Mouse (Mus musculus): ENCODE measurements around the gene Spag5. TPM values are rescaled to one million over a fixed set of nuclear protein-coding genes. Genes with fewer than 3 reads are reported as not detected.
A peak's percentile ranks its signal among the peaks of the same experiment; 100 is the strongest.

The Spag5 gene
- polyA plus RNA-seq, 1 experiment from 2014 or later: 33.0 TPM

- 1% methylated on average over 41 of the region's 41 CpGs for WGBS (ENCODE audit: insufficient replicate concordance)
- Histone ChIP-seq H3K4me2 (ENCODE audit: low read depth, low read length) (peak overlapping the region; percentile 91), H3K4me3 (ENCODE audit: low read depth, low read length) (peak overlapping the region; percentile 79), H3K27me3 (ENCODE audit: control insufficient read depth, insufficient read depth, low read depth, low read length) (no peaks in the 10 kb centered on the region), H3K36me3 (ENCODE audit: control insufficient read depth, insufficient read depth) (no peaks in the 10 kb centered on the region), H3K27ac (ENCODE audit: low read length) (no peak overlapping the region), H3K9me3 (replicated peaks; ENCODE audit: control insufficient read depth, low read length) (no peaks in the 10 kb centered on the region), H3K9ac (ENCODE audit: low read depth, low read length) (peak overlapping the region; percentile 81), H3K4me1 (ENCODE audit: control insufficient read depth, low read depth, low read length) (peaks cover 8% of the 10 kb centered on the region)
- peak; percentile 55 for ATAC-seq (ENCODE audit: low read depth)
These were observed 27.3 kb downstream of the Spag5 start for GRCm38 (mm10) chr11:78328512-78329056.

GRCm38 (mm10) chr11:78332676-78333075 is 31.3 kb downstream of the Spag5 start:
- Histone ChIP-seq H3K9ac (ENCODE audit: low read depth, low read length) (no peak overlapping the region), H3K9me3 (replicated peaks; ENCODE audit: control insufficient read depth, low read length) (no peaks in the 10 kb centered on the region), H3K27ac (ENCODE audit: low read length) (no peak overlapping the region), H3K36me3 (ENCODE audit: control insufficient read depth, insufficient read depth) (no peaks in the 10 kb centered on the region), H3K27me3 (ENCODE audit: control insufficient read depth, insufficient read depth, low read depth, low read length) (no peaks in the 10 kb centered on the region), H3K4me2 (ENCODE audit: low read depth, low read length) (no peak overlapping the region), H3K4me1 (ENCODE audit: control insufficient read depth, low read depth, low read length) (peaks cover 8% of the 10 kb centered on the region), H3K4me3 (ENCODE audit: low read depth, low read length) (no peak overlapping the region)
- WGBS (ENCODE audit: insufficient replicate concordance): 89% methylated on average over 12 of the region's 12 CpGs
- no peak for ATAC-seq (ENCODE audit: low read depth)

DNA sequence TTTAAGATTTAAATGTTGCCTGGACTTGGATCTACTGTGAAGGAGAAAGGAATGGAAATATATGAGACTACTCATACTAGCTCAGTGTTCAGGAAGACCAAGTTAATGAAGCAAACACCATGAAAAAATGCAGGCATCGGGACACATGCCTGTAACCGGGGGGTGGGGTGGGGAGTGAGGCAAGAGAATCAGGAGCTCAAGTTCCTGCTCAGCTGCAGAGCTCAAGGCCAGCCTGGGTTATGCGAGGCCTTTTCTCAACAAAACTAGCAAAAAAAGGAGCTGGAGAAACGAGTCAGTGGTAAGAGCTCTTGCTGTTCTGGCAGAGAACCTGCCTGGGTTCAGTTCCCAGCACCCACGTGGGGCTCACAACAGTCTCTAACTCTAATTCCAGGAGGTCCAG is 32.7 kb downstream of the Spag5 start:
- H3K4me1 ChIP-seq (ENCODE audit: control insufficient read depth, low read depth, low read length): peaks cover 4% of the 10 kb centered on the region
- no peak overlapping the region for H3K9ac ChIP-seq (ENCODE audit: low read depth, low read length)
- WGBS (ENCODE audit: insufficient replicate concordance): 72% methylated on average over 5 of the region's 5 CpGs
- ATAC-seq (ENCODE audit: low read depth): no peak
- H3K36me3 ChIP-seq (ENCODE audit: control insufficient read depth, insufficient read depth): no peaks in the 10 kb centered on the region
- H3K27ac ChIP-seq (ENCODE audit: low read length): no peak overlapping the region
- no peak overlapping the region for H3K4me2 ChIP-seq (ENCODE audit: low read depth, low read length)
- no peaks in the 10 kb centered on the region for H3K27me3 ChIP-seq (ENCODE audit: control insufficient read depth, insufficient read depth, low read depth, low read length)
- H3K9me3 ChIP-seq (replicated peaks; ENCODE audit: control insufficient read depth, low read length): no peaks in the 10 kb centered on the region
- no peak overlapping the region for H3K4me3 ChIP-seq (ENCODE audit: low read depth, low read length)

GRCm38 (mm10) chr11:78337040-78337439 is 35.7 kb downstream of the Spag5 start:
- Histone ChIP-seq H3K4me3 (ENCODE audit: low read depth, low read length) (no peak overlapping the region), H3K27me3 (ENCODE audit: control insufficient read depth, insufficient read depth, low read depth, low read length) (no peaks in the 10 kb centered on the region)
- ATAC-seq (ENCODE audit: low read depth): no peak

DNA sequence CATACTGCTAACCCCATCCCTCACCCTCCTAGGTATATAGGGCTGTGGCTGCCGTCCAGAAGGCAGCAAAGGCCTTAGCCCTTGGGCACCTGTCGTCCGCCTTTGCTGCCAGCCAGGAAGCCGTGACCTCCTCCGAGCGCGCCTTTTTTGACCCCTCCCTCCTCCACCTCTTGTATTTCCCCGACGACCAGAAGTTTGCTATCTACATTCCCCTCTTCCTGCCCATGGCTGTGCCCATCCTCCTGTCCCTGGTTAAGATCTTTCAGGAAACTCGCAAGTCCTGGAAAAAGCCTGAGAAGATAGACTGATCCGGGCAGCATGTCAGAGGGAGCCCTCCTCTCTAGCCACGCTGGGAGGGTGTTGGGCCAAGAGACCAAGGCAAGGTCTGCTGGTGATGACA is 40.4 kb downstream of the Spag5 start:
- Histone ChIP-seq H3K27me3 (ENCODE audit: control insufficient read depth, insufficient read depth, low read depth, low read length) (no peaks in the 10 kb centered on the region), H3K9ac (ENCODE audit: low read depth, low read length) (no peak overlapping the region)

More at GRCm38 (mm10) chr11:78337040-78337439, 35.7 kb downstream of the Spag5 start:
- Histone ChIP-seq H3K27ac (ENCODE audit: low read length) (no peak overlapping the region), H3K4me1 (ENCODE audit: control insufficient read depth, low read depth, low read length) (no peaks in the 10 kb centered on the region), H3K4me2 (ENCODE audit: low read depth, low read length) (no peak overlapping the region), H3K36me3 (ENCODE audit: control insufficient read depth, insufficient read depth) (no peaks in the 10 kb centered on the region), H3K9me3 (replicated peaks; ENCODE audit: control insufficient read depth, low read length) (no peaks in the 10 kb centered on the region), H3K9ac (ENCODE audit: low read depth, low read length) (no peak overlapping the region)
- WGBS (ENCODE audit: insufficient replicate concordance): 79% methylated on average over 8 of the region's 8 CpGs

GRCm38 (mm10) chr11:78343381-78344327 is 42.3 kb downstream of the Spag5 start, which contains the start of gene Unc119:
Unc119 (plus strand) TSS chr11:78343482.
- Histone ChIP-seq H3K9me3 (replicated peaks; ENCODE audit: control insufficient read depth, low read length) (no peaks in the 10 kb centered on the region), H3K4me2 (ENCODE audit: low read depth, low read length) (peak within 1 kb of the TSS; percentile 100), H3K36me3 (ENCODE audit: control insufficient read depth, insufficient read depth) (peaks cover 3% of the 10 kb centered on the region; the same call in 1 of the 2 replicates), H3K4me3 (ENCODE audit: low read depth, low read length) (peak within 1 kb of the TSS; percentile 91), H3K27me3 (ENCODE audit: control insufficient read depth, insufficient read depth, low read depth, low read length) (no peaks in the 10 kb centered on the region), H3K9ac (ENCODE audit: low read depth, low read length) (peak within 1 kb of the TSS; percentile 89), H3K4me1 (ENCODE audit: control insufficient read depth, low read depth, low read length) (peaks cover 58% of the 10 kb centered on the region), H3K27ac (ENCODE audit: low read length) (peak within 1 kb of the TSS; percentile 83)
- peak; percentile 71 for ATAC-seq (ENCODE audit: low read depth)
- WGBS (ENCODE audit: insufficient replicate concordance): under 1% methylated on average over 61 of the region's 66 CpGs

More for the DNA sequence above, 40.4 kb downstream of the Spag5 start:
- no peak overlapping the region for H3K27ac ChIP-seq (ENCODE audit: low read length)
- 70% methylated on average over 12 of the region's 12 CpGs for WGBS (ENCODE audit: insufficient replicate concordance)
- H3K4me1 ChIP-seq (ENCODE audit: control insufficient read depth, low read depth, low read length): peaks cover 39% of the 10 kb centered on the region
- H3K9me3 ChIP-seq (replicated peaks; ENCODE audit: control insufficient read depth, low read length): no peaks in the 10 kb centered on the region
- H3K4me3 ChIP-seq (ENCODE audit: low read depth, low read length): no peak overlapping the region
- H3K36me3 ChIP-seq (ENCODE audit: control insufficient read depth, insufficient read depth): no peaks in the 10 kb centered on the region
- H3K4me2 ChIP-seq (ENCODE audit: low read depth, low read length): no peak overlapping the region
- ATAC-seq (ENCODE audit: low read depth): no peak

- peak; percentile 78 for ATAC-seq (ENCODE audit: low read depth)
- Histone ChIP-seq H3K9ac (ENCODE audit: low read depth, low read length) (peak overlapping the region; percentile 89), H3K27ac (ENCODE audit: low read length) (peak overlapping the region; percentile 83), H3K4me2 (ENCODE audit: low read depth, low read length) (peak overlapping the region; percentile 100), H3K27me3 (ENCODE audit: control insufficient read depth, insufficient read depth, low read depth, low read length) (no peaks in the 10 kb centered on the region), H3K36me3 (ENCODE audit: control insufficient read depth, insufficient read depth) (peaks cover 5% of the 10 kb centered on the region; the same call in 1 of the 2 replicates), H3K9me3 (replicated peaks; ENCODE audit: control insufficient read depth, low read length) (no peaks in the 10 kb centered on the region), H3K4me1 (ENCODE audit: control insufficient read depth, low read depth, low read length) (peaks cover 65% of the 10 kb centered on the region), H3K4me3 (ENCODE audit: low read depth, low read length) (peak overlapping the region; percentile 91)
- WGBS (ENCODE audit: insufficient replicate concordance): 29% methylated on average over 6 of the region's 6 CpGs
These were observed 43.1 kb downstream of the Spag5 start for GRCm38 (mm10) chr11:78344328-78344889.

DNA sequence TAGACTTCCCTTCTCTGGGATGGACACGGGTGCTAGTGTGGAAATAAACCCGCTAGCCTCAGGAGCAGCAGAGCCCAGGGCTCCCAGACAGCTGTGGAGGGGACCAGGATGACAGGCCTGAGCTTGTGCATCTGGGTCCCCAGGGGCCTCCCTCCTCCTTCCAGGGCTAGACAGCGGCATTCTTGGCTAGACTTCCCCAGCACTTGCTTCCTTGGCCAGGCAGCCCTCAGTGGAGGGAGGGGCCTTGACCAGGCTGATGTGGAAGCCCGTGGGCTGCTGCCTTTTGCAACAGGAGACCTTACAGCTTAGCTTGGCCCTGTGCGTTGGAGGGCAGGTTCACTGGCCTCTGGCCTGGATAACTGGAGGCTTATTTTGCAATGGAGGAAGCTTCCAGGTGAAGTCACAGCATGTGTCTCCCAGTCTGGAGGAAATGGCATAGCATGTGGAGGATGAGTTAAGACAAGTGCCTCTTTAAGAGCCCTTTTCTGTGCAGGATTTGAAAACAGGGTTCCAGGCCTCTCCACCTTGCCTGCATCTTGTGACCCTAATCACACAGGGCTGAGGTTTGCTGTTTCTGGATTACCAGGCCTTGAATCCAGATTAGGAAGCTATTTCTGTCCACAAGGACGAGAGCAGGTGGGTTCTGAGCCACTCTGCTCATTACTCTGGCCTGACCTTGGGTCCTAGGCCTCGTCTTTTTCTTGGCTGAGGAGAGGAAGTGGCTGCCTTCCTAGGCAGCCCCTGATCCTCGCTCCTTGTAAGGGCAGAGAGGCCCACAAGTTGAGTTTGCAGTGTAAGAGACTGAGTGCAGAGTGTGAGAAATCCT is 43.8 kb downstream of the Spag5 start:
- peak; percentile 55 for ATAC-seq (ENCODE audit: low read depth)
- peak overlapping the region; percentile 83 for H3K27ac ChIP-seq (ENCODE audit: low read length)
- H3K9ac ChIP-seq (ENCODE audit: low read depth, low read length): peak overlapping the region; percentile 44
- H3K36me3 ChIP-seq (ENCODE audit: control insufficient read depth, insufficient read depth): peaks cover 5% of the 10 kb centered on the region; the same call in 1 of the 2 replicates
- no peaks in the 10 kb centered on the region for H3K9me3 ChIP-seq (replicated peaks; ENCODE audit: control insufficient read depth, low read length)
- H3K4me3 ChIP-seq (ENCODE audit: low read depth, low read length): peak overlapping the region; percentile 33
- 17% methylated on average over 8 of the region's 8 CpGs for WGBS (ENCODE audit: insufficient replicate concordance)
- H3K4me1 ChIP-seq (ENCODE audit: control insufficient read depth, low read depth, low read length): peaks cover 70% of the 10 kb centered on the region
- peak overlapping the region; percentile 100 for H3K4me2 ChIP-seq (ENCODE audit: low read depth, low read length)
- H3K27me3 ChIP-seq (ENCODE audit: control insufficient read depth, insufficient read depth, low read depth, low read length): no peaks in the 10 kb centered on the region
